Mouse (Mus musculus): Measurements from ENCODE around the gene Olfr993. TPM values are rescaled to one million over a fixed set of nuclear protein-coding genes. Genes with fewer than 3 reads are reported as not detected.

Olfr993 gene
- total RNA-seq (2023), result not detected

GRCm38 (mm10) chr2:85414777-85415176 is at the start of gene Olfr993:
TSS of gene Olfr993 (minus strand) at chr2:85414877.

GRCm38 (mm10) chr2:85443539-85443938 is 28.9 kb upstream of the Olfr993 start, which contains the start of gene Olfr995:
TSS of gene Olfr995 (minus strand) at chr2:85443639.

GRCm38 (mm10) chr2:85436351-85436750 is 21.7 kb upstream of the Olfr993 start, which contains the start of gene Olfr994:
TSS of gene Olfr994 (minus strand) at chr2:85436451.

GRCm38 (mm10) chr2:85409369-85409768 is 5.3 kb downstream of the Olfr993 start, which contains the start of gene Olfr992:
TSS of gene Olfr992 (minus strand) at chr2:85409469.

Other genes with a start within 250 kb of the Olfr993 start
- gene Lrrc55, start 217.7 kb downstream of the Olfr993 start, total RNA-seq (2023), result not detected
- not detected for gene Olfr987, start 75.6 kb downstream of the Olfr993 start, total RNA-seq (2023)
- not detected for gene Olfr988, start 51.6 kb downstream of the Olfr993 start, total RNA-seq (2023)
- not detected for gene Olfr992, start 5.4 kb downstream of the Olfr993 start, total RNA-seq (2023)
- not detected for gene Olfr994, start 21.6 kb upstream of the Olfr993 start, total RNA-seq (2023)
- not detected for gene Olfr995, start 28.8 kb upstream of the Olfr993 start, total RNA-seq (2023)
- gene 4833423E24Rik, start 104.1 kb upstream of the Olfr993 start, total RNA-seq (2023), result not detected
- not detected for gene Olfr996, start 164.3 kb upstream of the Olfr993 start, total RNA-seq (2023)
- not detected for gene Olfr998, start 174.1 kb upstream of the Olfr993 start, total RNA-seq (2023)
- not detected for gene Olfr1000, start 197.0 kb upstream of the Olfr993 start, total RNA-seq (2023)
- not detected for gene Olfr1002, start 235.8 kb upstream of the Olfr993 start, total RNA-seq (2023)
- not detected for gene Olfr154, start 249.6 kb upstream of the Olfr993 start, total RNA-seq (2023)